In genomic region chr1:127868300-127869261, GRCm38 (mm10) we compare ENCODE assay signal across 8 mouse cellular contexts. TPM values are rescaled to one million over a fixed set of nuclear protein-coding genes. Genes with fewer than 3 reads are reported as not detected.
A peak's percentile ranks its signal among the peaks of the same experiment; 100 is the strongest.
DNase-seq lines count a peak whose midpoint lies in the region; ATAC-seq and TF ChIP-seq lines count a peak whose summit lies in the region.

Rab3gap1 (plus strand) TSS chr1:127868773.

- peaks cover 2 to 16% of the 10 kb centered on the region in 2 experiments; a peak in 2 of 4 replicates for H3K4me1 ChIP-seq in CH12.LX (ENCODE audit: control insufficient read depth in 1 of 2, insufficient read depth in 2 of 2)
- peaks cover 4% of the 10 kb centered on the region; the same call in 1 of the 2 replicates for H3K4me1 ChIP-seq in forebrain, embryonic 12.5 days
- H3K4me1 ChIP-seq in heart, postnatal 0 days (ENCODE audit: control insufficient read depth, insufficient read depth) = peaks cover 7% of the 10 kb centered on the region
- peaks cover 6% of the 10 kb centered on the region for H3K4me1 ChIP-seq in liver, embryonic 16.5 days (ENCODE audit: control insufficient read depth, low read depth, low read length)
- H3K4me1 ChIP-seq in neural tube, embryonic 13.5 days (replicated peaks) = peaks cover 11% of the 10 kb centered on the region
- peaks cover 2% of the 10 kb centered on the region; the same call in 1 of the 2 replicates for H3K4me1 ChIP-seq in testis, adult 2 months (ENCODE audit: control insufficient read depth, insufficient read depth, low read length)

- peaks cover 9% of the 10 kb centered on the region for H3K79me2 ChIP-seq in CH12.LX (replicated peaks; ENCODE audit: control insufficient read depth, extremely low read depth, insufficient read depth, poor library complexity, severe bottlenecking)

- peak; percentile 100 for ATAC-seq in forebrain, embryonic 12.5 days (ENCODE audit: low FRiP score)
- ATAC-seq in heart, postnatal 0 days (ENCODE audit: insufficient read depth, low read depth) = peak; percentile 99
- ATAC-seq in liver, embryonic 16.5 days (ENCODE audit: low read depth) = peak; percentile 99
- peak; percentile 98 for ATAC-seq in neural tube, embryonic 13.5 days (ENCODE audit: low read depth)

- TF ChIP-seq CTCF in CH12.LX (conservative IDR thresholded peaks at IDR 0.05 in 1 of 2, IDR thresholded peaks at IDR 0.05 in 1 of 2; ENCODE audit: low read depth in 2 of 2, low read length in 2 of 2) = no peak
- 0 out of 2 replicates have a peak, but pooled peaks have one; percentile 15 for TF ChIP-seq CTCF in heart, postnatal 0 days (IDR thresholded peaks at IDR 0.05; ENCODE audit: low read depth)
- TF ChIP-seq CTCF in testis, adult 2 months (IDR thresholded peaks at IDR 0.05; ENCODE audit: control insufficient read depth, insufficient read depth, insufficient replicate concordance, low read depth, low read length) = no peak

- peak; percentile 90 for DNase-seq in CH12.LX (ENCODE audit: extremely low read depth)
- DNase-seq in c-Kit-positive CD71-positive TER-119-negative erythroid progenitor cells, embryonic 14.5 days (ENCODE audit: low read depth) = peak; percentile 85
- peak; percentile 93 for DNase-seq in heart, postnatal 0 days (ENCODE audit: low spot score)
- peak; percentile 94 to 95 for DNase-seq in kidney, postnatal 4 days

- no peak for TF ChIP-seq EP300 in CH12.LX (IDR thresholded peaks at IDR 0.05; ENCODE audit: low read length)
- TF ChIP-seq EP300 in heart, postnatal 0 days (IDR thresholded peaks at IDR 0.05; ENCODE audit: low read depth) = no peak

- in situ Hi-C loops in CH12.LX (cut with MboI; ENCODE audit: low pct_ligation_motif_present, low pct_unique_long_range_greater_than_20kb, low sequenced_read_pairs) = no loop called here

- peaks cover 9 to 27% of the 10 kb centered on the region in 2 experiments for H3K36me3 ChIP-seq in CH12.LX (replicated peaks in 1 of 2; ENCODE audit: control insufficient read depth in 1 of 2, insufficient read depth in 1 of 2, low read length in 1 of 2)
- peaks cover 10% of the 10 kb centered on the region for H3K36me3 ChIP-seq in forebrain, embryonic 12.5 days (replicated peaks)
- peaks cover 10% of the 10 kb centered on the region; the same call in 1 of the 2 replicates for H3K36me3 ChIP-seq in heart, postnatal 0 days (replicated peaks; ENCODE audit: control insufficient read depth, insufficient read depth, low read length)
- H3K36me3 ChIP-seq in liver, embryonic 16.5 days (ENCODE audit: control insufficient read depth, insufficient read depth) = peaks cover 5% of the 10 kb centered on the region
- H3K36me3 ChIP-seq in neural tube, embryonic 13.5 days = peaks cover 14% of the 10 kb centered on the region
- peaks cover 1% of the 10 kb centered on the region; the same call in 1 of the 2 replicates for H3K36me3 ChIP-seq in testis, adult 2 months (ENCODE audit: control insufficient read depth, insufficient read depth, low read length)

- no peaks in the 10 kb centered on the region for H3K9me3 ChIP-seq in CH12.LX (replicated peaks; ENCODE audit: low read length)
- no peaks in the 10 kb centered on the region for H3K9me3 ChIP-seq in forebrain, embryonic 12.5 days
- H3K9me3 ChIP-seq in heart, postnatal 0 days (replicated peaks; ENCODE audit: control insufficient read depth, low read length) = no peaks in the 10 kb centered on the region
- no peaks in the 10 kb centered on the region for H3K9me3 ChIP-seq in liver, embryonic 16.5 days (replicated peaks; ENCODE audit: control insufficient read depth, low read length)
- no peaks in the 10 kb centered on the region for H3K9me3 ChIP-seq in neural tube, embryonic 13.5 days

- H3K27ac ChIP-seq in CH12.LX (ENCODE audit: insufficient read depth, low read depth) = peak within 1 kb of the TSS; percentile 65
- no peak within 1 kb of the TSS for H3K27ac ChIP-seq in forebrain, embryonic 12.5 days
- H3K27ac ChIP-seq in heart, postnatal 0 days (ENCODE audit: low read depth) = peak within 1 kb of the TSS; percentile 88
- peak within 1 kb of the TSS; percentile 52 for H3K27ac ChIP-seq in liver, embryonic 16.5 days (ENCODE audit: low read length)
- H3K27ac ChIP-seq in neural tube, embryonic 13.5 days (replicated peaks) = peak within 1 kb of the TSS; percentile 86
- H3K27ac ChIP-seq in testis, adult 2 months (ENCODE audit: control insufficient read depth, insufficient read depth, low read depth, low read length) = peak within 1 kb of the TSS; percentile 84

- peak within 1 kb of the TSS; percentile 51 for H3K9ac ChIP-seq in CH12.LX (ENCODE audit: insufficient read depth, low read depth)
- H3K9ac ChIP-seq in forebrain, embryonic 12.5 days = peak within 1 kb of the TSS; percentile 72
- peak within 1 kb of the TSS; percentile 87 for H3K9ac ChIP-seq in heart, postnatal 0 days (replicated peaks; ENCODE audit: low read depth, low read length)
- peak within 1 kb of the TSS; percentile 70 for H3K9ac ChIP-seq in liver, embryonic 16.5 days (ENCODE audit: low read depth, low read length)
- H3K9ac ChIP-seq in neural tube, embryonic 13.5 days = peak within 1 kb of the TSS; percentile 78

- peak; percentile 98 for TF ChIP-seq POLR2A in CH12.LX (IDR thresholded peaks at IDR 0.05; ENCODE audit: low read depth, low read length)
- TF ChIP-seq POLR2A in testis, adult 2 months (IDR thresholded peaks at IDR 0.05; ENCODE audit: control insufficient read depth, low read depth, low read length) = peak; percentile 99

- dilution Hi-C loops in CH12.LX (cut with MboI; ENCODE audit: extremely low pct_ligation_motif_present, extremely low pct_unique_long_range_greater_than_20kb, low sequenced_read_pairs) = no loop called here

- H3K4me3 ChIP-seq in CH12.LX (replicated peaks in 1 of 3; ENCODE audit: low read depth in 2 of 3, low read length in 2 of 3, poor library complexity in 1 of 3) = peak within 1 kb of the TSS; percentile 78 to 88 (median 79)
- peak within 1 kb of the TSS; percentile 73 for H3K4me3 ChIP-seq in forebrain, embryonic 12.5 days (replicated peaks)
- H3K4me3 ChIP-seq in heart, postnatal 0 days (ENCODE audit: low read depth, low read length) = peak within 1 kb of the TSS; percentile 96
- peak within 1 kb of the TSS; percentile 75 for H3K4me3 ChIP-seq in liver, embryonic 16.5 days (ENCODE audit: low read depth, low read length)
- H3K4me3 ChIP-seq in neural tube, embryonic 13.5 days = peak within 1 kb of the TSS; percentile 76
- H3K4me3 ChIP-seq in testis, adult 2 months (ENCODE audit: control insufficient read depth, low read depth, low read length) = peak within 1 kb of the TSS; percentile 97

- no peak for TF ChIP-seq RAD21 in CH12.LX (IDR thresholded peaks at IDR 0.05; ENCODE audit: low read depth, low read length)

- H3K4me2 ChIP-seq in CH12.LX (ENCODE audit: insufficient read depth, low read depth, poor library complexity, severe bottlenecking) = peak within 1 kb of the TSS; percentile 88
- peak within 1 kb of the TSS; percentile 64 for H3K4me2 ChIP-seq in forebrain, embryonic 12.5 days
- peak within 1 kb of the TSS; percentile 89 for H3K4me2 ChIP-seq in heart, postnatal 0 days (ENCODE audit: low read depth, low read length)
- H3K4me2 ChIP-seq in liver, embryonic 16.5 days (ENCODE audit: low read depth, low read length) = peak within 1 kb of the TSS; percentile 65
- H3K4me2 ChIP-seq in neural tube, embryonic 13.5 days = peak within 1 kb of the TSS; percentile 68

- no peaks in the 10 kb centered on the region for H3K27me3 ChIP-seq in CH12.LX (replicated peaks)
- H3K27me3 ChIP-seq in forebrain, embryonic 12.5 days = no peaks in the 10 kb centered on the region
- no peaks in the 10 kb centered on the region for H3K27me3 ChIP-seq in heart, postnatal 0 days (ENCODE audit: control insufficient read depth, insufficient read depth, low read length)
- H3K27me3 ChIP-seq in liver, embryonic 16.5 days (ENCODE audit: control insufficient read depth, insufficient read depth, low read depth, low read length) = no peaks in the 10 kb centered on the region
- no peaks in the 10 kb centered on the region for H3K27me3 ChIP-seq in neural tube, embryonic 13.5 days
- no peaks in the 10 kb centered on the region for H3K27me3 ChIP-seq in testis, adult 2 months (ENCODE audit: control insufficient read depth, insufficient read depth, low read length)

- WGBS in forebrain, embryonic 12.5 days = 11% methylated on average over 47 of the region's 47 CpGs
- WGBS in heart, postnatal 0 days = 11% methylated on average over 47 of the region's 47 CpGs
- WGBS in liver, embryonic 16.5 days (ENCODE audit: insufficient replicate concordance) = 10% methylated on average over 47 of the region's 47 CpGs
- 12% methylated on average over 47 of the region's 47 CpGs for WGBS in neural tube, embryonic 13.5 days

TF ChIP-seq in CH12.LX, 34 proteins besides CTCF, POLR2A, EP300 and RAD21 (continues in another document):
- TF ChIP-seq MAFK (IDR thresholded peaks at IDR 0.05; ENCODE audit: insufficient replicate concordance, low read length) (no peak), E2F4 (IDR thresholded peaks at IDR 0.05; ENCODE audit: insufficient replicate concordance, low read depth, low read length) (0 out of 2 replicates have a peak, but pooled peaks have one; percentile 52), POLR2AphosphoS2 (IDR thresholded peaks at IDR 0.05; ENCODE audit: low read depth, low read length) (peak; percentile 82), IRF4 (IDR thresholded peaks at IDR 0.05; ENCODE audit: low read depth, low read length) (0 out of 2 replicates have a peak, but pooled peaks have one; percentile 11), MXI1 (IDR thresholded peaks at IDR 0.05; ENCODE audit: low read depth, low read length) (peak; percentile 89), ELF1 (IDR thresholded peaks at IDR 0.05; ENCODE audit: low read depth, low read length) (peak; percentile 78), TBP (conservative IDR thresholded peaks at IDR 0.05; ENCODE audit: low read depth, low read length) (peak; percentile 57; the same call in 1 of the 2 replicates), JUND (conservative IDR thresholded peaks at IDR 0.05; ENCODE audit: low read depth, low read length) (no peak), UBTF (IDR thresholded peaks at IDR 0.05; ENCODE audit: low read depth, low read length) (no peak), ZMIZ1 (IDR thresholded peaks at IDR 0.05; ENCODE audit: low read depth, low read length) (peak; percentile 86), BHLHE40 (IDR thresholded peaks at IDR 0.05; ENCODE audit: low read depth, low read length) (no peak), USF2 (conservative IDR thresholded peaks at IDR 0.05; ENCODE audit: low read depth, low read length) (no peak)

RNA-seq across cellular contexts. Expression of gene Rab3gap1, which starts in this region (rescaled TPM):
- total RNA-seq in CH12.LX (2012; rRNA removed) = 35.1 and 37.5 TPM in 2 replicates
- total RNA-seq in CH12.LX (2014; rRNA removed) = 21.8 and 22.6 TPM in 2 replicates
- 21.7 and 21.9 TPM in 2 replicates for polyA plus RNA-seq in CH12.LX (2012; ENCODE audit: insufficient read length, low read depth)
- 19.1 and 19.7 TPM in 2 replicates for polyA plus RNA-seq in forebrain, embryonic 12.5 days (2016; fragmentation: Nextera tagmentation; extraction: Ambion mirVana)
- total RNA-seq in heart, postnatal 0 days (2014; rRNA removed; ENCODE audit: low replicate concordance) = 39.8 and 43.9 TPM in 2 replicates
- polyA plus RNA-seq in heart, postnatal 0 days (2015; fragmentation: Nextera tagmentation; extraction: Ambion mirVana) = 21.4 and 22.7 TPM in 2 replicates
- polyA plus RNA-seq in liver, embryonic 16.5 days (2015; fragmentation: Nextera tagmentation; extraction: Ambion mirVana) = 9.3 and 9.9 TPM in 2 replicates
- polyA plus RNA-seq in neural tube, embryonic 13.5 days (2015; fragmentation: Nextera tagmentation; extraction: Ambion mirVana) = 19.3 and 21.7 TPM in 2 replicates
- polyA plus RNA-seq in testis, adult 2 months (2012; rRNA removed) = 7.7 and 8.1 TPM in 2 replicates
